Mouse (Mus musculus) myocyte (in vitro differentiated cells): ENCODE results near the gene Foxc2. TPM values are rescaled to one million over a fixed set of nuclear protein-coding genes. Genes with fewer than 3 reads are reported as not detected.

Experiments used
- H3K27me3 ChIP-seq: one replicate; pipeline ENCODE4 v1.6.1; 2011; ENCODE audit not compliant: control insufficient read depth, insufficient read depth, insufficient read length
- H3K36me3 ChIP-seq: one replicate; pipeline ENCODE4 v1.6.1; 2011; ENCODE audit not compliant: control insufficient read depth, insufficient read depth
- H3K4me2 ChIP-seq: one replicate; pipeline ENCODE4 v1.6.1; 2011; ENCODE audit warnings: low read depth, control low read depth
- H3K4me3 ChIP-seq: one replicate; pipeline ENCODE4 v1.5.1; 2011; ENCODE audit warnings: mild to moderate bottlenecking, control low read depth, moderate library complexity
- H3K79me2 ChIP-seq: one replicate; pipeline ENCODE4 v1.6.1; 2011; ENCODE audit not compliant: control insufficient read depth, insufficient read depth
- H3ac ChIP-seq: one replicate; pipeline ENCODE4 v1.6.1; 2011; ENCODE audit not compliant: control insufficient read depth, insufficient read length
- CEBPB ChIP-seq: IDR thresholded peaks from 2 replicates; pipeline ENCODE4 v1.6.1; 2011; ENCODE audit warnings: mild to moderate bottlenecking, moderate library complexity; ENCODE audit not compliant: poor library complexity, insufficient read depth, severe bottlenecking
- E2F4 ChIP-seq: IDR thresholded peaks from one replicate; pipeline ENCODE4 v1.6.1; 2011; ENCODE audit warnings: mild to moderate bottlenecking, control low read depth, moderate library complexity; ENCODE audit not compliant: insufficient read depth
- MAX ChIP-seq: IDR thresholded peaks from one replicate; pipeline ENCODE4 v1.6.1; 2011; ENCODE audit warnings: low read depth, mild to moderate bottlenecking, control low read depth
- MYOD1 ChIP-seq, 3 experiments: IDR thresholded peaks; one replicate each; pipeline ENCODE4 v1.6.1; 2011; ENCODE audit warnings: control low read depth in 2 of 3, low read depth in 2 of 3, mild to moderate bottlenecking in 2 of 3, moderate library complexity in 1 of 3; ENCODE audit not compliant: insufficient read length in 2 of 3, control insufficient read depth in 1 of 3
- MYOG ChIP-seq, 3 experiments: IDR thresholded peaks; one replicate each; pipeline ENCODE4 v1.6.1; 2011; ENCODE audit warnings: control low read depth in 2 of 3, low read depth in 2 of 3, mild to moderate bottlenecking in 2 of 3; ENCODE audit not compliant: insufficient read length in 2 of 3, control insufficient read depth in 1 of 3, insufficient read depth in 1 of 3
- POLR2A ChIP-seq: IDR thresholded peaks from one replicate; pipeline ENCODE4 v1.6.1; 2011; ENCODE audit warnings: low read depth, mild to moderate bottlenecking, control low read depth, moderate library complexity; ENCODE audit not compliant: insufficient read length
- POLR2AphosphoS2 ChIP-seq: IDR thresholded peaks from one replicate; pipeline ENCODE4 v1.6.1; 2011; ENCODE audit warnings: low read depth, control low read depth; ENCODE audit not compliant: insufficient read length
- REST ChIP-seq: IDR thresholded peaks from one replicate; pipeline ENCODE4 v1.6.1; 2011; ENCODE audit warnings: mild to moderate bottlenecking, control low read depth, moderate library complexity; ENCODE audit not compliant: insufficient read depth, insufficient read length
- SRF ChIP-seq: IDR thresholded peaks from one replicate; pipeline ENCODE4 v1.6.1; 2011; ENCODE audit warnings: low read depth; ENCODE audit not compliant: control insufficient read depth, insufficient read length
- TCF12 ChIP-seq: IDR thresholded peaks from one replicate; pipeline ENCODE4 v1.6.1; 2011; ENCODE audit warnings: mild to moderate bottlenecking, control low read depth; ENCODE audit not compliant: poor library complexity, insufficient read depth, severe bottlenecking
- TCF3 ChIP-seq: IDR thresholded peaks from one replicate; pipeline ENCODE4 v1.6.1; 2011; ENCODE audit warnings: low read depth, control low read depth; ENCODE audit not compliant: insufficient read length
- USF1 ChIP-seq: IDR thresholded peaks from one replicate; pipeline ENCODE4 v1.6.1; 2011; ENCODE audit warnings: low read depth, mild to moderate bottlenecking, control low read depth, moderate library complexity
- polyA plus RNA-seq: library from polyadenylated mRNA; unstranded; fragments of >200 nt; fragmentation: generic; extraction: Trizol; gene quantifications from one replicate; pipeline ENCODE4 v1.2.1, GENCODE M21; 2012; ENCODE audit warnings: missing spikeins

Foxc2 gene
- polyA plus RNA-seq, 1 experiment = 7.3 TPM

- Histone ChIP-seq H3K27me3 (peaks cover 89% of the 10 kb centered on the region), H3K36me3 (no peaks in the 10 kb centered on the region)
These were observed 36.8 kb upstream of the Foxc2 start for GRCm38 (mm10) chr8:121079201-121079600.

GRCm38 (mm10) chr8:121079944-121080343, 36.0 kb upstream of the Foxc2 start:
- H3K4me3 ChIP-seq = no peak overlapping the region
- H3K79me2 ChIP-seq = no peaks in the 10 kb centered on the region
- H3K4me2 ChIP-seq = no peak overlapping the region
- TF ChIP-seq USF1 = no peak
- no peak for TF ChIP-seq MYOD1 (IDR thresholded peaks at IDR 0.05; ENCODE audit: control insufficient read depth in 1 of 3, insufficient read length in 2 of 3, low read depth in 2 of 3)
- TF ChIP-seq REST = no peak
- no peak for TF ChIP-seq POLR2A
- TF ChIP-seq MYOG (IDR thresholded peaks at IDR 0.05; ENCODE audit: control insufficient read depth in 1 of 3, insufficient read depth in 1 of 3, insufficient read length in 2 of 3, low read depth in 2 of 3) = no peak
- no peak for TF ChIP-seq POLR2AphosphoS2
- no peak for TF ChIP-seq TCF3
- no peak for TF ChIP-seq E2F4
- TF ChIP-seq TCF12 = no peak
- TF ChIP-seq CEBPB = no peak
- TF ChIP-seq SRF = no peak
- TF ChIP-seq MAX = no peak
- H3ac ChIP-seq = no peak overlapping the region
- no peaks in the 10 kb centered on the region for H3K36me3 ChIP-seq
- peaks cover 89% of the 10 kb centered on the region for H3K27me3 ChIP-seq

More at GRCm38 (mm10) chr8:121079201-121079600, 36.8 kb upstream of the Foxc2 start:
- TF ChIP-seq SRF (no peak), TCF12 (no peak), MAX (no peak), MYOD1 (IDR thresholded peaks at IDR 0.05; ENCODE audit: control insufficient read depth in 1 of 3, insufficient read length in 2 of 3, low read depth in 2 of 3) (no peak), MYOG (IDR thresholded peaks at IDR 0.05; ENCODE audit: control insufficient read depth in 1 of 3, insufficient read depth in 1 of 3, insufficient read length in 2 of 3, low read depth in 2 of 3) (no peak), TCF3 (no peak), REST (no peak), E2F4 (no peak), POLR2A (no peak), USF1 (no peak), CEBPB (no peak), POLR2AphosphoS2 (no peak)
- H3K79me2 ChIP-seq = no peaks in the 10 kb centered on the region
- H3K4me3 ChIP-seq = no peak overlapping the region
- H3ac ChIP-seq = no peak overlapping the region
- no peak overlapping the region for H3K4me2 ChIP-seq

- Histone ChIP-seq H3K27me3 (peaks cover 89% of the 10 kb centered on the region), H3K4me2 (no peak overlapping the region), H3K4me3 (no peak overlapping the region), H3K36me3 (no peaks in the 10 kb centered on the region), H3K79me2 (no peaks in the 10 kb centered on the region), H3ac (no peak overlapping the region)
- TF ChIP-seq POLR2AphosphoS2 = no peak
- TF ChIP-seq MAX = no peak
- TF ChIP-seq SRF = no peak
- TF ChIP-seq CEBPB = no peak
- no peak for TF ChIP-seq REST
- no peak for TF ChIP-seq TCF3
These were observed 35.4 kb upstream of the Foxc2 start for GRCm38 (mm10) chr8:121080361-121081090.

GRCm38 (mm10) chr8:121081398-121081797, 34.6 kb upstream of the Foxc2 start:
- H3K4me2 ChIP-seq = no peak overlapping the region
- TF ChIP-seq TCF3 (no peak), MYOD1 (IDR thresholded peaks at IDR 0.05; ENCODE audit: control insufficient read depth in 1 of 3, insufficient read length in 2 of 3, low read depth in 2 of 3) (no peak), REST (no peak), CEBPB (no peak), MYOG (IDR thresholded peaks at IDR 0.05; ENCODE audit: control insufficient read depth in 1 of 3, insufficient read depth in 1 of 3, insufficient read length in 2 of 3, low read depth in 2 of 3) (no peak), POLR2A (no peak), E2F4 (no peak), MAX (no peak), POLR2AphosphoS2 (no peak), USF1 (no peak), TCF12 (no peak), SRF (no peak)
- no peaks in the 10 kb centered on the region for H3K79me2 ChIP-seq
- H3K36me3 ChIP-seq = no peaks in the 10 kb centered on the region
- H3ac ChIP-seq = no peak overlapping the region
- no peak overlapping the region for H3K4me3 ChIP-seq
- peaks cover 89% of the 10 kb centered on the region for H3K27me3 ChIP-seq
